Mouse (Mus musculus): ENCODE measurements around the gene Ppp1r15a. TPM values are rescaled to one million over a fixed set of nuclear protein-coding genes. Genes with fewer than 3 reads are reported as not detected.
A peak's percentile ranks its signal among the peaks of the same experiment; 100 is the strongest.

Gene Ppp1r15a
- polyA plus RNA-seq, 1 experiment from 2014 or later = 17.2 TPM

GRCm38 (mm10) chr7:45509181-45509882, 16.7 kb downstream of the Ppp1r15a start:
- peak overlapping the region; percentile 92 for H3K9ac ChIP-seq
- no peaks in the 10 kb centered on the region for H3K27me3 ChIP-seq
- H3K36me3 ChIP-seq = peaks cover 29% of the 10 kb centered on the region
- ATAC-seq (ENCODE audit: low read depth) = peak; percentile 23; the same call in 1 of the 2 replicates
- H3K27ac ChIP-seq (replicated peaks) = peak overlapping the region; percentile 82; the same call in 1 of the 2 replicates
- peaks cover 19% of the 10 kb centered on the region for H3K4me1 ChIP-seq (replicated peaks)
- H3K4me3 ChIP-seq = peak overlapping the region; percentile 78
- WGBS = 34% methylated on average over 19 of the region's 19 CpGs
- H3K9me3 ChIP-seq = no peaks in the 10 kb centered on the region
- peak overlapping the region; percentile 93 for H3K4me2 ChIP-seq

GRCm38 (mm10) chr7:45508561-45508960, 17.5 kb downstream of the Ppp1r15a start:
- no peak for ATAC-seq (ENCODE audit: low read depth)
- Histone ChIP-seq H3K4me3 (no peak overlapping the region), H3K9me3 (no peaks in the 10 kb centered on the region), H3K27ac (replicated peaks) (no peak overlapping the region), H3K27me3 (no peaks in the 10 kb centered on the region), H3K4me1 (replicated peaks) (peaks cover 19% of the 10 kb centered on the region), H3K36me3 (peaks cover 29% of the 10 kb centered on the region), H3K9ac (peak overlapping the region; percentile 92; the same call in 1 of the 2 replicates), H3K4me2 (peak overlapping the region; percentile 93)
- 83% methylated on average over 6 of the region's 6 CpGs for WGBS

DNA sequence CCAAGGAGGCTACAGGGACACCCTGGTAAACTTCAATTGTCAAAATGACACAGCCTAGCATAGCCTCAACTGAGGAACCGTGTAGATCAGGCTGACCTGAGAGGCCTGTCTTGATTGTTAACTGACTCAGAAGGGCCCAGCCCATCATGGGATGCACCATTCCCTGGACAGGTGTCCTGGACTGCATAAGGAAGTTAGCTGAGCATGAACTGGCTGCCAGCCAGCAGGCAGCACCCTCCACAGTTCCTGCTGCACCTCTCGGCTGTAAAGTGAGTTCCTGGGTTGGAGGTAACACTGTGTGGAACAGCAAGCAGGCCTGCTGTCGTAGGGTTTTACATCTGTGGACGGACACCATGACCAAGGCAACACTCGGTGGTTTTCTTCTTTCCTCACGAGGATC, 18.5 kb downstream of the Ppp1r15a start:
- Histone ChIP-seq H3K27ac (replicated peaks) (no peak overlapping the region), H3K4me2 (no peak overlapping the region), H3K36me3 (peaks cover 37% of the 10 kb centered on the region), H3K4me3 (no peak overlapping the region), H3K9ac (no peak overlapping the region), H3K4me1 (replicated peaks) (peaks cover 19% of the 10 kb centered on the region), H3K27me3 (no peaks in the 10 kb centered on the region), H3K9me3 (no peaks in the 10 kb centered on the region)
- ATAC-seq (ENCODE audit: low read depth) = no peak
- 90% methylated on average over 6 of the region's 6 CpGs for WGBS

- H3K36me3 ChIP-seq = peaks cover 96% of the 10 kb centered on the region
- H3K4me2 ChIP-seq = no peak overlapping the region
- ATAC-seq (ENCODE audit: low read depth) = no peak
- H3K27me3 ChIP-seq = no peaks in the 10 kb centered on the region
- no peak overlapping the region for H3K9ac ChIP-seq
- H3K4me1 ChIP-seq (replicated peaks) = no peaks in the 10 kb centered on the region
- no peak overlapping the region for H3K4me3 ChIP-seq
- H3K27ac ChIP-seq (replicated peaks) = no peak overlapping the region
- 96% methylated on average over 6 of the region's 6 CpGs for WGBS
- no peaks in the 10 kb centered on the region for H3K9me3 ChIP-seq
These were observed 27.6 kb downstream of the Ppp1r15a start for GRCm38 (mm10) chr7:45498427-45498826.

GRCm38 (mm10) chr7:45494548-45494947, 31.5 kb downstream of the Ppp1r15a start:
- H3K27ac ChIP-seq (replicated peaks) = no peak overlapping the region
- 0 out of 2 replicates have a peak overlapping the region, but pooled peaks have one; percentile 12 for H3K9ac ChIP-seq
- no peaks in the 10 kb centered on the region for H3K27me3 ChIP-seq
- no peak overlapping the region for H3K4me2 ChIP-seq
- 86% methylated on average over 9 of the region's 9 CpGs for WGBS
- no peak overlapping the region for H3K4me3 ChIP-seq
- peaks cover 77% of the 10 kb centered on the region for H3K36me3 ChIP-seq
- H3K4me1 ChIP-seq (replicated peaks) = peaks cover 16% of the 10 kb centered on the region
- H3K9me3 ChIP-seq = no peaks in the 10 kb centered on the region
- ATAC-seq (ENCODE audit: low read depth) = no peak

- ATAC-seq (ENCODE audit: low read depth) = no peak
These were observed 33.1 kb downstream of the Ppp1r15a start for GRCm38 (mm10) chr7:45492951-45493350.

DNA sequence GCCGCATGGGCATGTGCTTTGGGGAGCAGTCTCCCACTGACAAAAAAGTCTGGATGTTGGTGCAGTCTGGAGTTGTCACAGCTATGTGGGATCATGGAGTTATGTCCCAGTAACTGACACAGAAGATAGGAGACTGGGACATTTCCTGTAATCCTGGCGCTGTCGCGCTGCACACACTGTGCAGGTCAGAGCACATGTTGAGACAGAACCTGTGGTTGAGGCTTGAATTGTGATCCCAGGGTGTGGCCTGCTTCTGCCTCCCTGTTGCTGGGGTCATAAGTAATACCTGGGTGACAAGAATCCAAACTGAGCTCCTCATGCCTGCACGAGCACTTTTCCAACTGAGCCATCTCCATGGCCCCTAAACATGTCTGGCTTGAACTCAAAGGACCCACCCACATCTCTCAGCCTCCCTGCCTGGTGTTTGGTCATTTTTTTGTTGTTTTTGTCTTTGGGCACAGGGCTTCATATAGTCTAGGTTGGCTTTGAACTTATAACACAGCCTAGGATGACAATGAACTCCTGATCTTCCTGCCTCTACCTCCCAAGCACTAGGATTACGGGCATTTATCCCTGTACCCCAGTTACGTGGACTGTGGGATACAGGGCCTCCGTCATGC, 33.7 kb downstream of the Ppp1r15a start:
- Histone ChIP-seq H3K4me2 (no peak overlapping the region), H3K9ac (no peak overlapping the region), H3K9me3 (no peaks in the 10 kb centered on the region), H3K36me3 (peaks cover 55% of the 10 kb centered on the region), H3K4me1 (replicated peaks) (peaks cover 25% of the 10 kb centered on the region), H3K27me3 (no peaks in the 10 kb centered on the region), H3K4me3 (no peak overlapping the region), H3K27ac (replicated peaks) (no peak overlapping the region)
- ATAC-seq (ENCODE audit: low read depth) = no peak
- whole genome bisulfite sequencing = 97% methylated on average over 8 of the region's 8 CpGs

More at GRCm38 (mm10) chr7:45492951-45493350, 33.1 kb downstream of the Ppp1r15a start:
- Histone ChIP-seq H3K4me2 (no peak overlapping the region), H3K36me3 (peaks cover 61% of the 10 kb centered on the region), H3K4me3 (no peak overlapping the region), H3K9ac (no peak overlapping the region), H3K27ac (replicated peaks) (no peak overlapping the region), H3K9me3 (no peaks in the 10 kb centered on the region), H3K4me1 (replicated peaks) (peaks cover 25% of the 10 kb centered on the region), H3K27me3 (no peaks in the 10 kb centered on the region)
- WGBS = 95% methylated on average over 5 of the region's 5 CpGs

- Histone ChIP-seq H3K4me2 (0 out of 2 replicates have a peak overlapping the region, but pooled peaks have one; percentile 4), H3K9me3 (no peaks in the 10 kb centered on the region), H3K9ac (0 out of 2 replicates have a peak overlapping the region, but pooled peaks have one; percentile 8), H3K27me3 (no peaks in the 10 kb centered on the region), H3K4me1 (replicated peaks) (peaks cover 25% of the 10 kb centered on the region), H3K36me3 (peaks cover 44% of the 10 kb centered on the region), H3K27ac (replicated peaks) (peak overlapping the region; percentile 33; the same call in 1 of the 2 replicates), H3K4me3 (no peak overlapping the region)
- WGBS = 28% methylated on average over 3 of the region's 3 CpGs
- ATAC-seq (ENCODE audit: low read depth) = no peak
These were observed 34.8 kb downstream of the Ppp1r15a start for GRCm38 (mm10) chr7:45491264-45491663.

- peak; percentile 25; the same call in 1 of the 2 replicates for ATAC-seq (ENCODE audit: low read depth)
- Histone ChIP-seq H3K9ac (0 out of 2 replicates have a peak overlapping the region, but pooled peaks have one; percentile 8), H3K36me3 (peaks cover 40% of the 10 kb centered on the region), H3K4me1 (replicated peaks) (peaks cover 25% of the 10 kb centered on the region), H3K9me3 (no peaks in the 10 kb centered on the region), H3K4me3 (no peak overlapping the region), H3K4me2 (0 out of 2 replicates have a peak overlapping the region, but pooled peaks have one; percentile 4), H3K27ac (replicated peaks) (peak overlapping the region; percentile 33; the same call in 1 of the 2 replicates), H3K27me3 (no peaks in the 10 kb centered on the region)
- 20% methylated on average over 9 of the region's 9 CpGs for WGBS
These were observed 35.2 kb downstream of the Ppp1r15a start for GRCm38 (mm10) chr7:45490822-45491221.

DNA sequence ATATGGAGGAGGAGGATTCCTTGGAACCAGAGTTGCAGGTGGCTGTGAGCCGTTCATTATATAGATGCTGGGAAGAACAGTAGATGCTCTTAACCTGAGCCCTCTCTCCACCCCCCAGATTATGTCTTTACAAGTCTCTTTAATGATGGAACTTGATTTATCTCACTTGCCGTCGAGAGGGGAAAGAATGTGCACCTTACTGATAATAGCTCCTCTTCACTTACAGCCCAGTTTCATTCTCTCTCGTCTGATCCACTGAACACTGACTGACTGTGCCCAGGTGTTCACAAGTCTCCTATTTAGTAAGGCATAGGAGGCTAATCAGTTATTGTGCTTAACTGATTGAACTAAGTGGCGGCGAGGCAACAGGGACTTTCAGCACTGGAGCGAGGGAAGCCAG, 36.5 kb downstream of the Ppp1r15a start:
- no peak overlapping the region for H3K4me2 ChIP-seq
- WGBS = 64% methylated on average over 7 of the region's 7 CpGs

GRCm38 (mm10) chr7:45488293-45489204, 37.5 kb downstream of the Ppp1r15a start, which contains the start of gene Dhdh:
Gene Dhdh, minus strand, starts transcription at chr7:45488805.
- H3K36me3 ChIP-seq = peaks cover 17% of the 10 kb centered on the region
- H3K27me3 ChIP-seq = no peaks in the 10 kb centered on the region
- 8% methylated on average over 38 of the region's 38 CpGs for WGBS
- peak; percentile 73 for ATAC-seq (ENCODE audit: low read depth)
- H3K9ac ChIP-seq = peak within 1 kb of the TSS; percentile 67
- peaks cover 25% of the 10 kb centered on the region for H3K4me1 ChIP-seq (replicated peaks)
- peak within 1 kb of the TSS; percentile 79 for H3K27ac ChIP-seq (replicated peaks)
- H3K4me2 ChIP-seq = peak within 1 kb of the TSS; percentile 63
- no peaks in the 10 kb centered on the region for H3K9me3 ChIP-seq
- H3K4me3 ChIP-seq = peak within 1 kb of the TSS; percentile 39

More for the DNA sequence above, 36.5 kb downstream of the Ppp1r15a start:
- H3K9ac ChIP-seq = no peak overlapping the region
- peaks cover 25% of the 10 kb centered on the region for H3K4me1 ChIP-seq (replicated peaks)
- H3K27me3 ChIP-seq = no peaks in the 10 kb centered on the region
- no peak overlapping the region for H3K4me3 ChIP-seq
- H3K36me3 ChIP-seq = peaks cover 28% of the 10 kb centered on the region
- ATAC-seq (ENCODE audit: low read depth) = no peak
- H3K9me3 ChIP-seq = no peaks in the 10 kb centered on the region
- no peak overlapping the region for H3K27ac ChIP-seq (replicated peaks)

Data from neural tube, embryonic 13.5 days (tissue).